Mouse (Mus musculus) megakaryocyte, embryonic 14.5 days (primary cell): Measurements from ENCODE around the gene Tarm1.

Experiments used
- FLI1 ChIP-seq: IDR thresholded peaks from 2 replicates; pipeline ENCODE4 v1.6.1; 2012; ENCODE audit warnings: low read length, inconsistent platforms, mixed read lengths
- GATA1 ChIP-seq: IDR thresholded peaks from 3 replicates; pipeline ENCODE4 v1.6.1; 2012; ENCODE audit warnings: mixed read lengths, low read length, inconsistent platforms, borderline replicate concordance

DNA sequence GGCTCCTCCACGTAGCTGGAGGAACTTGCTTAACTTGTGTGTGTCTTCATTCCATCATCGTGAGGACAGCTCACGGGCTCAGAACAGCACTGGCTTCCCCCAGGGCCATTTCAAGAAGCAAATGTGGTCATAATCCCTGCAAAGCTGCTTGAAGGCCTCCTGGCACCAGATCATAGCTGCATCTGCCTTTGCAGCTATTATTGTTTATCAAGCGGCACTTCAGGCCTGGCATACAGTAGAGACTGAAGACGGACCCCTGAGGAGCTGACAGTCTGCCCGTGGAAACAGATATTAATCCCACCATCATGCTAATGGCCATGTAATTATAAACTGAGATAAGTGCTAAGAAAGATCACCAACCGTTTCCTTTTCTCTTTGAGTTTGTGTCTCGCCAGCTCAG is 61.9 kb downstream of the Tarm1 start:
- TF ChIP-seq GATA1 (no peak), FLI1 (no peak)
